Mouse (Mus musculus) small intestine, adult 2 months (tissue): ENCODE data around the gene Dpp4.

Experiments used
- CTCF ChIP-seq: fragments of 200-500 bp; IDR thresholded peaks from 2 replicates; pipeline ENCODE4 v1.5.1; 2012; ENCODE audit warnings: low read depth, mild to moderate bottlenecking, control low read depth, inconsistent platforms, low read length, moderate library complexity, mixed read lengths; ENCODE audit not compliant: insufficient replicate concordance, insufficient read length; ENCODE audit errors: extremely low read depth
- POLR2A ChIP-seq: fragments of 200-500 bp; IDR thresholded peaks from 2 replicates; pipeline ENCODE4 v1.6.1; 2012; ENCODE audit warnings: low read depth, mild to moderate bottlenecking, control low read depth, inconsistent platforms, low read length, moderate library complexity

DNA sequence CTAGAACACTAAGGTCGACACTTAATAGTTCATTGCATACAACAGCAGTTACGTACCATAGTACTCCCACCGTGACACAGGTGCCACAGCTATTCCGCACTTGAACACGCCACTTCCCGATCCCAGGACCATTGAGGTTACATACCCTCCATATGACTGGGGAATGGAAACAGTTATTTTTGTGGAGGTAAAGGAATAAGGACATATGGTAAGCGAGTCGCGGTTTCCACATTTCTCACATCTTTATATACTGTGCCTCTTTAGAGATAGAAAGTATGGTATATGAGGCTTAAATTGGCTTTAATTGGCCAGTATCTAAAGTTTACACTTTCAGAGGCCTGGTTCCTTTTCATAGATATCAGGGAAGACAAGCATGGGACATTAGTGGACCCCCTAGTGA, 64.3 kb downstream of the Dpp4 start:
- no peak for TF ChIP-seq POLR2A
- TF ChIP-seq CTCF = no peak
